Mouse (Mus musculus) forebrain, embryonic 12.5 days (tissue): ENCODE data around the gene Olfr5. TPM values are rescaled to one million over a fixed set of nuclear protein-coding genes. Genes with fewer than 3 reads are reported as not detected.

Experiments used
- ATAC-seq: fragments of 200-750 bp; cut with Nextera tagmentation; 2 replicates; pipeline ENCODE4 v1.8.0; 2017; ENCODE audit warnings: moderate TSS enrichment; ENCODE audit not compliant: low FRiP score
- H3K27ac ChIP-seq: fragments of 300-500 bp; sonication (generic); 2 replicates; pipeline ENCODE4 v1.5.1; 2016; ENCODE audit warnings: mild to moderate bottlenecking
- H3K27me3 ChIP-seq: fragments of 300-500 bp; sonication (generic); 2 replicates; pipeline ENCODE4 v1.6.1; 2016; ENCODE audit warnings: mild to moderate bottlenecking
- H3K36me3 ChIP-seq: fragments of 300-500 bp; sonication (generic); replicated peaks from 2 replicates; pipeline ENCODE4 v1.6.1; 2016; ENCODE audit warnings: mild to moderate bottlenecking
- H3K4me1 ChIP-seq: fragments of 300-500 bp; sonication (generic); 2 replicates; pipeline ENCODE4 v1.6.1; 2016
- H3K4me2 ChIP-seq: fragments of 300-500 bp; sonication (generic); 2 replicates; pipeline ENCODE4 v1.6.1; 2016; ENCODE audit warnings: mild to moderate bottlenecking, moderate library complexity
- H3K4me3 ChIP-seq: fragments of 300-500 bp; sonication (generic); replicated peaks from 2 replicates; pipeline ENCODE4 v1.5.1; 2016; ENCODE audit warnings: mild to moderate bottlenecking
- H3K9ac ChIP-seq: fragments of 300-500 bp; sonication (generic); 2 replicates; pipeline ENCODE4 v1.6.1; 2016; ENCODE audit warnings: mild to moderate bottlenecking
- H3K9me3 ChIP-seq: fragments of 300-500 bp; sonication (generic); 2 replicates; pipeline ENCODE4 v1.6.1; 2016
- WGBS: fragments of 180-500 bp; shearing (Covaris S2); methylation state at CpG from one replicate; pipeline ENCODE4 v1.1.7; 2016; 5-methylcytosine and 5-hydroxymethylcytosine counted together
- polyA plus RNA-seq: library from polyadenylated mRNA; unstranded; fragments of >200 nt; fragmentation: Nextera tagmentation; extraction: Ambion mirVana; gene quantifications from 2 replicates; pipeline ENCODE4 v1.2.1, GENCODE M21; 2016

The Olfr5 gene
- polyA plus RNA-seq, 1 experiment from 2014 or later, result not detected

- Histone ChIP-seq H3K4me2 (no peak within 1 kb of the TSS), H3K9me3 (no peaks in the 10 kb centered on the region), H3K27me3 (no peaks in the 10 kb centered on the region), H3K4me1 (peaks cover 14% of the 10 kb centered on the region), H3K36me3 (no peaks in the 10 kb centered on the region), H3K4me3 (no peak within 1 kb of the TSS), H3K9ac (no peak within 1 kb of the TSS), H3K27ac (no peak within 1 kb of the TSS)
- WGBS, result 82% methylated on average over 3 of the region's 3 CpGs
- no peak for ATAC-seq
Observed at GRCm38 (mm10) chr7:6438388-6438787, 48.4 kb downstream of the Olfr5 start, which contains the start of gene Olfr1344. Gene Olfr1344, plus strand, starts transcription at chr7:6438688.

- Histone ChIP-seq H3K4me3 (no peak overlapping the region), H3K9me3 (no peaks in the 10 kb centered on the region), H3K4me2 (no peak overlapping the region), H3K36me3 (no peaks in the 10 kb centered on the region), H3K4me1 (peaks cover 9% of the 10 kb centered on the region), H3K9ac (no peak overlapping the region), H3K27ac (no peak overlapping the region), H3K27me3 (no peaks in the 10 kb centered on the region)
- no peak for ATAC-seq
- WGBS, result 46% methylated on average over 2 of the region's 2 CpGs
Observed at GRCm38 (mm10) chr7:6430342-6430741, 56.4 kb downstream of the Olfr5 start.

- WGBS, result 90% methylated on average over 3 of the region's 3 CpGs
- Histone ChIP-seq H3K27me3 (no peaks in the 10 kb centered on the region), H3K4me1 (0 out of 2 replicates have a peak, but pooled peaks cover 1% of the 10 kb centered on the region), H3K4me2 (no peak overlapping the region), H3K27ac (no peak overlapping the region), H3K4me3 (no peak overlapping the region), H3K36me3 (no peaks in the 10 kb centered on the region), H3K9me3 (no peaks in the 10 kb centered on the region), H3K9ac (no peak overlapping the region)
- ATAC-seq, result no peak
Observed at GRCm38 (mm10) chr7:6429381-6429780, 57.4 kb downstream of the Olfr5 start.

Other genes starting within 250 kb of the Olfr5 start
- gene Epp13, start 234.2 kb downstream of the Olfr5 start, polyA plus RNA-seq, result not detected in 2 replicates
- 14.0 and 15.8 TPM in 2 replicates for gene Zfp667, start 200.4 kb downstream of the Olfr5 start, polyA plus RNA-seq
- 7.2 and 7.5 TPM in 2 replicates for gene Zfp583, start 155.7 kb downstream of the Olfr5 start, polyA plus RNA-seq
- 3.8 and 4.1 TPM in 2 replicates for gene Gm3854, start 143.2 kb downstream of the Olfr5 start, polyA plus RNA-seq
- gene Zfp78, start 123.7 kb downstream of the Olfr5 start, polyA plus RNA-seq, result 2.8 TPM in 2 replicates
- 15.2 and 15.8 TPM in 2 replicates for gene Zfp28, start 103.6 kb downstream of the Olfr5 start, polyA plus RNA-seq
- gene Smim17, start 88.2 kb downstream of the Olfr5 start, polyA plus RNA-seq, result 0.82 and 1.6 TPM in 2 replicates
- not detected in 2 replicates for gene Gm20715, start 76.7 kb downstream of the Olfr5 start, polyA plus RNA-seq
- 0.11 TPM in 1 of 2 replicates, not detected in the other for gene Olfr1344, start 48.3 kb downstream of the Olfr5 start, polyA plus RNA-seq
- 0.03 TPM in 1 of 2 replicates, not detected in the other for gene Olfr1336, start 30.8 kb downstream of the Olfr5 start, polyA plus RNA-seq
- not detected in 2 replicates for gene Olfr1346, start 19.8 kb downstream of the Olfr5 start, polyA plus RNA-seq
- not detected in 2 replicates for gene Olfr1347, start 12.8 kb upstream of the Olfr5 start, polyA plus RNA-seq
- not detected in 2 replicates for gene Olfr1348, start 21.8 kb upstream of the Olfr5 start, polyA plus RNA-seq
- gene Olfr1349, start 36.0 kb upstream of the Olfr5 start, polyA plus RNA-seq, result not detected in 2 replicates
- not detected in 2 replicates for gene Olfr1350, start 77.9 kb upstream of the Olfr5 start, polyA plus RNA-seq
- 0.80 and 1.1 TPM in 2 replicates for gene Zim1, start 209.5 kb upstream of the Olfr5 start, polyA plus RNA-seq
- 119 and 132 TPM in 2 replicates for gene Peg3, start 243.5 kb upstream of the Olfr5 start, polyA plus RNA-seq
- 19.5 and 21.0 TPM in 2 replicates for gene Usp29, start 243.6 kb upstream of the Olfr5 start, polyA plus RNA-seq